Mouse (Mus musculus) CH12.LX (cell line): ENCODE measurements around the gene Tnfrsf9. TPM values are rescaled to one million over a fixed set of nuclear protein-coding genes. Genes with fewer than 3 reads are reported as not detected.

Source experiments
- DNase-seq: peaks from one replicate; pipeline ENCODE4 v3.0.0-alpha.2; 2013; ENCODE audit errors: extremely low read depth
- H3K27ac ChIP-seq: 2 replicates; pipeline ENCODE4 v1.5.1; 2012; ENCODE audit warnings: low read depth, mild to moderate bottlenecking, control low read depth, moderate library complexity; ENCODE audit not compliant: insufficient read depth
- H3K27me3 ChIP-seq: replicated peaks from 2 replicates; pipeline ENCODE3; 2012; ENCODE audit warnings: inconsistent platforms
- H3K36me3 ChIP-seq, 2 experiments: replicated peaks in 1 of 2; 2 replicates each; pipeline versions ENCODE3 to v1.6.1; 2012; ENCODE audit warnings: inconsistent platforms in 1 of 2, low read length in 1 of 2, mild to moderate bottlenecking in 1 of 2, mixed read lengths in 1 of 2, moderate library complexity in 1 of 2; ENCODE audit not compliant: control insufficient read depth in 1 of 2, insufficient read depth in 1 of 2
- H3K4me1 ChIP-seq, 2 experiments: 2 replicates each; pipeline ENCODE4 v1.6.1; 2012; ENCODE audit warnings: inconsistent platforms in 1 of 2, moderate library complexity in 1 of 2; ENCODE audit not compliant: insufficient read depth in 2 of 2, control insufficient read depth in 1 of 2
- H3K4me2 ChIP-seq: 2 replicates; pipeline ENCODE4 v1.6.1; 2012; ENCODE audit warnings: low read depth, mild to moderate bottlenecking, control low read depth; ENCODE audit not compliant: poor library complexity, insufficient read depth, severe bottlenecking
- H3K4me3 ChIP-seq, 3 experiments: fragments of 150-350 bp in 1 of 3; sonication (generic) in 1 of 3; replicated peaks in 1 of 3; 2 replicates each; pipeline versions ENCODE3 to v1.5.1; 2011 to 2012; ENCODE audit warnings: low read depth in 2 of 3, low read length in 2 of 3, mild to moderate bottlenecking in 2 of 3, moderate library complexity in 2 of 3, control low read depth in 1 of 3, improper control_type of control experiment in 1 of 3, inconsistent platforms in 1 of 3, mixed read lengths in 1 of 3; ENCODE audit not compliant: poor library complexity in 1 of 3
- H3K79me2 ChIP-seq: replicated peaks from 2 replicates; pipeline ENCODE4 v1.6.1; 2012; ENCODE audit warnings: mild to moderate bottlenecking, moderate library complexity; ENCODE audit not compliant: control insufficient read depth, poor library complexity, insufficient read depth, severe bottlenecking; ENCODE audit errors: extremely low read depth
- H3K9ac ChIP-seq: 2 replicates; pipeline ENCODE4 v1.6.1; 2012; ENCODE audit warnings: low read depth, mild to moderate bottlenecking, control low read depth, moderate library complexity; ENCODE audit not compliant: insufficient read depth
- H3K9me3 ChIP-seq: replicated peaks from 2 replicates; pipeline ENCODE3; 2012; ENCODE audit warnings: low read length, inconsistent platforms, mixed read lengths
- CHD2 ChIP-seq: IDR thresholded peaks from 2 replicates; pipeline ENCODE4 v1.6.1; 2011; ENCODE audit warnings: low read length, improper control_type of control experiment
- CTCF ChIP-seq, 2 experiments: IDR thresholded peaks in 1 of 2; conservative IDR thresholded peaks in 1 of 2; 2 replicates each; pipeline ENCODE4 v1.5.1; 2011 to 2012; ENCODE audit warnings: low read depth in 2 of 2, low read length in 2 of 2, improper control_type of control experiment in 1 of 2, inconsistent platforms in 1 of 2, mild to moderate bottlenecking in 1 of 2, moderate library complexity in 1 of 2
- ELF1 ChIP-seq: IDR thresholded peaks from 2 replicates; pipeline ENCODE4 v1.6.1; 2014; ENCODE audit warnings: low read depth, mild to moderate bottlenecking, inconsistent platforms, low read length, improper control_type of control experiment
- ETS1 ChIP-seq: conservative IDR thresholded peaks from 2 replicates; pipeline ENCODE4 v1.6.1; 2012; ENCODE audit warnings: low read depth, mild to moderate bottlenecking, inconsistent platforms, low read length, improper control_type of control experiment, moderate library complexity
- IRF4 ChIP-seq: IDR thresholded peaks from 2 replicates; pipeline ENCODE4 v1.6.1; 2014; ENCODE audit warnings: low read depth, mild to moderate bottlenecking, inconsistent platforms, low read length, improper control_type of control experiment
- KAT2A ChIP-seq: IDR thresholded peaks from 2 replicates; pipeline ENCODE4 v1.6.1; 2012; ENCODE audit warnings: low read length, improper control_type of control experiment, inconsistent platforms; ENCODE audit not compliant: insufficient replicate concordance
- MAFK ChIP-seq: IDR thresholded peaks from 2 replicates; pipeline ENCODE4 v1.6.1; 2011; ENCODE audit warnings: low read length, improper control_type of control experiment; ENCODE audit not compliant: insufficient replicate concordance
- PAX5 ChIP-seq: IDR thresholded peaks from 2 replicates; pipeline ENCODE4 v1.6.1; 2012; ENCODE audit warnings: low read length, inconsistent platforms, mixed read lengths
- RAD21 ChIP-seq: IDR thresholded peaks from 2 replicates; pipeline ENCODE4 v1.6.1; 2011; ENCODE audit warnings: low read depth, mild to moderate bottlenecking, low read length, improper control_type of control experiment, moderate library complexity
- SMC3 ChIP-seq: IDR thresholded peaks from 2 replicates; pipeline ENCODE4 v1.6.1; 2011; ENCODE audit warnings: low read depth, low read length, improper control_type of control experiment
- USF2 ChIP-seq: conservative IDR thresholded peaks from 2 replicates; pipeline ENCODE4 v1.6.1; 2011; ENCODE audit warnings: low read depth, low read length, improper control_type of control experiment
- dilution Hi-C: fragments of 300-500 bp; cut with MboI; formaldehyde crosslinking; loops from 2 replicates; pipeline ENCODE4 v1.14.3; 2020; ENCODE audit warnings: low sequenced_read_pairs; ENCODE audit not compliant: extremely low pct_unique_long_range_greater_than_20kb, extremely low pct_ligation_motif_present
- in situ Hi-C: fragments of 300-500 bp; cut with MboI; formaldehyde crosslinking; loops from 3 replicates; pipeline ENCODE4 v1.14.3; 2019; ENCODE audit warnings: low sequenced_read_pairs, low pct_ligation_motif_present, low pct_unique_long_range_greater_than_20kb, mixed read lengths
- polyA plus RNA-seq: library from polyadenylated mRNA; unstranded; fragments of >175 nt; gene quantifications from 2 replicates; pipeline ENCODE4 v1.2.1, GENCODE M21; 2012; ENCODE audit warnings: low read depth; ENCODE audit not compliant: insufficient read length
- total RNA-seq, 2 experiments: library from RNA; depleted of rRNA; stranded (reverse); fragments of 300-350 nt in 1 of 2; fragments of >200 nt in 1 of 2; gene quantifications; 2 replicates each; pipeline ENCODE4 v1.2.3; 2012 to 2014

Tnfrsf9 gene
- total and polyA plus RNA-seq, 3 experiments, result 2.2 to 3.1 (median 2.9) TPM

DNA sequence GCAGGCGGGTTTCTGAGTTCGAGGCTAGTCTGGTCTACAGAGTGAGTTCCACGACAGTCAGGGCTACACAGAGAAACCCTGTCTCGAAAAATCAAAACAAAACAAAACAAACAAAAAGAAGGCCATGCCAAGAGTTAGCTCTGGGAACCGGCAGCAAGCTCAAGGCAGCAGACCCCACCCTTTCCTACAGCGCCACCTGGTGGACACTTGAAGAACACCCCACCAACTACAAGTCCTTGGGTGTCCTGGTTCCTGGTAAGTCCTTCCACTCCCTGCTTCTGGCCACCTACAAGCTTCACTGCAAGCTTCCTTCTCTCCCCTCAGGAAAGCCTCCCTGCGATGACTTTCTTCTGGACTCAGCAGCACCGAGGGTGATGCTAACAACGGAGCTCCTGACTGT, 12.7 kb upstream of the Tnfrsf9 start:
- Histone ChIP-seq H3K36me3 (peaks cover 81 to 91% of the 10 kb centered on the region in 2 experiments), H3K9me3 (no peaks in the 10 kb centered on the region), H3K27me3 (no peaks in the 10 kb centered on the region), H3K4me3 (no peak overlapping the region), H3K9ac (no peak overlapping the region), H3K4me1 (peaks cover 3 to 46% of the 10 kb centered on the region in 2 experiments; a peak in 2 of 4 replicates), H3K27ac (peak overlapping the region; percentile 54; the same call in 1 of the 2 replicates), H3K79me2 (no peaks in the 10 kb centered on the region), H3K4me2 (no peak overlapping the region)
- in situ Hi-C loops, result no loop called here
- peak; percentile 47 for TF ChIP-seq SMC3
- TF ChIP-seq CHD2, result no peak
- TF ChIP-seq CTCF (conservative IDR thresholded peaks at IDR 0.05 in 1 of 2, IDR thresholded peaks at IDR 0.05 in 1 of 2; ENCODE audit: low read depth in 2 of 2, low read length in 2 of 2), result peak; percentile 74 to 92
- peak; percentile 38 for TF ChIP-seq RAD21
- no peak for TF ChIP-seq USF2
- TF ChIP-seq KAT2A, result no peak
- TF ChIP-seq ETS1, result no peak
- no peak for TF ChIP-seq ELF1
- DNase-seq, result peak; percentile 76
- dilution Hi-C loops, result no loop called here

DNA sequence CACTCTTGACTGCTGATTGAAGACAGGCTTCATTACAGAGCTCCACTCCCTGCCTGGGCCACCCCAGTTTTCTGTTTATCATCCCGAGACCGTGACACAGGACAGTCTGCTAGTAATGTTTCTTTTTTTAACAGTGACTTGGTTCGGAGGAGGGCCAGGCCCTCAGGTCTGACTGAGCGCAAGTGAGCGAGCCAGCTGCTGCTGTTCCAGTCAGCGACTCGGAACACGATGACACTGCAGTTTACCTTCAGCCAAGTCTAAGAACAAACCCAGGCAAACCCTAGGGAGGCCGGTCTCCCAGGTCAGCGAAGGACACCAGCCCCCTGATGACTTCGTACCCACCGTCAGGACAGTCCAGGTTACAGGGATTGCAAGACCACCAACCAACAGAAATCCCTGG, 12.3 kb upstream of the Tnfrsf9 start:
- Histone ChIP-seq H3K4me1 (peaks cover 3 to 50% of the 10 kb centered on the region in 2 experiments; a peak in 2 of 4 replicates), H3K9me3 (no peaks in the 10 kb centered on the region), H3K36me3 (peaks cover 80 to 91% of the 10 kb centered on the region in 2 experiments), H3K4me2 (no peak overlapping the region), H3K27me3 (no peaks in the 10 kb centered on the region)
- dilution Hi-C loops, result no loop called here
- DNase-seq, result peak; percentile 47
- TF ChIP-seq PAX5, result no peak
- 0 out of 2 replicates have a peak, but pooled peaks have one; percentile 9 for TF ChIP-seq ETS1
- TF ChIP-seq, all 38 proteins: peak for 1
- no peak overlapping the region for H3K4me3 ChIP-seq
- in situ Hi-C loops, result no loop called here
- H3K9ac ChIP-seq, result no peak overlapping the region
- peak overlapping the region; percentile 54 for H3K27ac ChIP-seq
- H3K79me2 ChIP-seq, result 0 out of 2 replicates have a peak, but pooled peaks cover 2% of the 10 kb centered on the region

DNA sequence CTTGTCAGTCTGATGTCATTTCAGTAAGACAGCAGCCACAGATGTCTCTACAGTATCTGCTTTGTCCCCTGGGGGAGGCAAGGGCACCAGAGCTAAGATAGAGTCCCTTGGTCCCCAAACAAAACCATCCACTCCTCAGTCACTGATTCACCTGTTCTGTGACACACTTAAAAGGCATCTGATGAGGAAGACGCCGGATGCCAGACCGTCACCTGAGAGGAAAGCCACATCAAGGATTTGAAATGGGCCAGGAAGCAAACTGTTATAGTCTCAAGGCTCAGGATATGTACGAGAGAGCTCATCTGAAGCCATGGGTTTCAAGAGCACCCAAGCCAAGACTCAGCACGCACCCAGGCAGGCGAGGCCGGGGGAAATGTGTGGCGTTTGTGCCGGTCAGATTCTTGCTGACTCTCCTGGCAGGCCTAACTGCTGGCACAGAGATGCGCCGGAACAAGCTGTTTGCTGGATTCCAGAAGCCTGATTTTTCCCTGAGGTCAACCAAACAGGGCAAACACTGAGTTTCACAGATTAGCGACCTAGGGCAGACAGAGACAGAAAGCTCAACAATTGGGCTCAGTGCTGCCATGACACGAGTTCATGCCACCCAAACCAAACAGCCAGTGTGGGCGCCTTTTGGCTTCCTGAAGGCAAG, 11.1 kb upstream of the Tnfrsf9 start:
- DNase-seq, result no peak
- Histone ChIP-seq H3K27me3 (no peaks in the 10 kb centered on the region), H3K4me1 (peaks cover 6 to 61% of the 10 kb centered on the region in 2 experiments), H3K9me3 (no peaks in the 10 kb centered on the region), H3K27ac (no peak overlapping the region), H3K9ac (no peak overlapping the region), H3K36me3 (peaks cover 77 to 91% of the 10 kb centered on the region in 2 experiments), H3K79me2 (peaks cover 14% of the 10 kb centered on the region), H3K4me3 (no peak overlapping the region), H3K4me2 (no peak overlapping the region)
- in situ Hi-C loops, result no loop called here
- dilution Hi-C loops, result no loop called here
- TF ChIP-seq MAFK (no peak), IRF4 (no peak)
